Mouse (Mus musculus) ovary, postnatal 14 days (tissue): ENCODE measurements around the gene Cmip.

Experiments
- DNase-seq: peaks from one replicate; pipeline ENCODE4 v3.0.0; 2022; ENCODE audit warnings: low spot score

The Cmip gene

DNA sequence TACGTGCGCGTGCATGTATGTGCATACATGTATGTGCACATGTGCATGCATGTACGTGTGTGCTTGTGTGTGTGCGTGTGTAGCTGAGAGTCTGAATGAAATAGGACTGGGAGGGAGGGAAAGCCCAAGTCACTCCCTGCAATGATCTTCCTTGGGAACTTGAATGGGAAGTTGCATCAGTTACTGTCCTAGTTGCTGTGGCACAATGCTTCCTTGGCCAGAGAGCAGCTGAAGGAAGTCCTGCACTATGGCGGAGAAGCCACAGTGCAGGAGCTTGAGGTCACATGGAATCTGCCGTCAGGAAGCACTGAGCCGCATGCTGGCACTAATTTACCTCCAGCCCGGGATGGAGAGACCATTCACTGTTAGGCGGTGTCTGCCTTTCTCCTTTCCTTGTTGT is 37.9 kb downstream of the Cmip start:
- no peak for DNase-seq

DNA sequence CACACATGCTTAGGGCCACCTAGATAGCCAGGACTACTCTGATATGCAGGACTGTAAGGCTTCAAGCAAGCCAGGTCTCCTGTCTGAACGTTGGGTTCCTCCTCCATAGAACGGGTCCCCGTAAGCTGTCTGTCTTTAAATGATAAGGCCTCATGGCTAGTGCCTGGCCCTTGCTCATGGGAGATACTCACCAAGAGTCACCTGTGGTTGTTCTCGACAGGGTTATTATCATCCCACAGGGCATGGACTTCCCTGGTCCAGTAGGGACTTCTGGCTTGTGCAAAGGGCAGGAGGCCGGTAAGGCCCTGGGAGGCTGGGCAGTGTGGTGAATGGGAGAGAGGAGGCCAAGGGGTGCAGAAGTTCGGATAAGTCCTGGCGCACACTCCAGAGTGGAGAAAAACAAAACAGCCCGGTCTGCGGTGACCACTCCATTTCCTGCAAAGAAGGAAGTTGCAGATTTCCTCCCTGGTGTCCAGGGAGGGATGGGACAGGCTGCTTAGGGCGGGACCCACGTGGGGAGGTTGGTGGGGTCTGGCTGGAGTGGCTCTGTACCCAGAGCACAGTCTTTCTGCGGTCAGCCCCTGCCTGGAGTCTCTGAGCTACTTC is 41.2 kb downstream of the Cmip start:
- DNase-seq, result no peak

GRCm38 (mm10) chr8:117299204-117299603 is 42.3 kb downstream of the Cmip start:
- DNase-seq, result no peak

GRCm38 (mm10) chr8:117300188-117300587 is 43.3 kb downstream of the Cmip start:
- no peak for DNase-seq

DNA sequence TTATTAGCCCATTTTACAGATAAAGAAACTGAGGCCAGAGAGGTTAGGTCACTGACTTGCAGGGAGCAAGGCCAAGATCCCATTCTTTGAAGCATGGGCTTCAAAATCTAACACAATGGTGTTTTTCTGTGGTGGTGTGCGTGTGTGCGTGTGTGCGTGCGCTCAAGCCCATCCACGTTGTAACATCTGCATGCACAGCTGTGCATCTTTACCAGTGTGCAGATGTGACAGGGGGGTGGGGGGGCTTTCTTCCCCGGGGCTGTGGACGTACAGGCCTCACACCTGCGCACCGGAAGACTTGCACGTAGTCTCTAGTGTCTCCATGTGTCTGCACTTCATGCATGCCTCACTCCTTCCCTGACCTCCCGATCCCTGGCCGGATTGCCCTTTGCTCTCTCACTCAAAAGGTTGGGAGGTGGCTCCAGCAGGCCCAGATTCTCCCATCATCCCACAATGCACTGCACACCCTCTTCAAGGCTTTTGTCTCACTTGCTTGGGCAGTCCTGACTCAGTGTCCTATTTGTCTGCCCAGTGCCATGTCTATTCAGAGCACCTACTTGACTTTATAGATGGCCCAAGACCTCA is 44.7 kb downstream of the Cmip start:
- DNase-seq, result no peak

- DNase-seq, result no peak
These were observed 45.2 kb downstream of the Cmip start for GRCm38 (mm10) chr8:117302072-117302471.

DNA sequence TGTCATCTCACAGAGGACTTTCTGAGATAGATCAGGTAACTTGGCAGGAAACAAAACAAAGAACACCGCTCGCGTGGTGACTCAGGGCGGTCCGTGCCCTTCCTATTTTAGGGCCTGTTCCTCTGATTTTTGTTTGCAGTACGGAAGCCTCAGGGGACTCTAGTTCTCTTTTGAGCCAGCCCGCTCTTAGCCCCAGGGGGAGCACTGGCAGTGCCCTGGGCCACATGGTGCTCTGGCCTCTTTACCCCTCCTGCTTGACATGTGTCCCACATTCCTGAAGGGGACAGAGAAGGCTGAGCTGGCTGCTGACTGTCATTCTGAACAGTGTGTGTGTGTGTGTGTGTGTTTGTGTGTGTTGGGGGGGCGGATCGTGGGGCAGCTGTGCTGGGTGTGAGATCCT is 46.8 kb downstream of the Cmip start:
- no peak for DNase-seq

DNA sequence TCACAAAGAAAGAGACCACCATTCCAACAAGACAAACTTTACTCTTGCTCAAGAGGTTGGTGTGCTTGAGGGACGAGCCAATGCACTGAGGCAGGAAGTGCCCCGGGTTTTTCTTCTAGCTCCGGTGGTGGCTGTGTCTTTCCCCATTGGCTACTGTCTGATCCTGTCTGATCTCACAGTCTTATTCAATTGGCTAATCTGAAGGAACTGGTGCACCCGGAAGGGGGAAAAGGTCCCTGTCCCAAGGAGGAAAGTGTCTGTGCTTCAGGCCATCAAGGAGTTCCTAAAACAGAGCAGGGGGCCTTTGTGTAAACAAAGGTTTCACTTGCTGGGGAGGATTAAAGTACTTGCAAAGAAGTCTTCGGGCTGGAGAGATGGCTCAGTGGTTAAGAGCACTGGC is 48.5 kb downstream of the Cmip start:
- DNase-seq, result no peak

DNA sequence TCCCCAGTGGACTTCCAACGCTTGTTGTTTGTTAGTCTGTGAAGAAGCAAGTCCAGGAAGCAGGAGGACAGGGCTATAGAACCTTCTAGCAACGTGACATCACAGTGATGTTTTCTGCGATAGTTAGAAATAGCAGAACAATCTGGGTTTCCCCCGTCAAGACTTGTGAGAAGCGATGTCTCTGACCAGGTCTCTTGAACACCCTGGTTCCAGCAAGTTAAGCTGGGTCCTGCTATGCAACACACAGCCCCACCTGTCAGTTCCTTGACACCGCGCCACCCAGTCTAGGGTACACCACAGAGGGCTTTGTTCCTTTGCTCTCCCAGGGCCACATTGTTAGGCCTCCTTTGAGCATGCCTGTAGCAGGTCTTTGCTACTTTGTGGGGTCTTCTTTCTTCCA is 49.9 kb downstream of the Cmip start:
- no peak for DNase-seq

GRCm38 (mm10) chr8:117307221-117307620 is 50.4 kb downstream of the Cmip start:
- no peak for DNase-seq

DNA sequence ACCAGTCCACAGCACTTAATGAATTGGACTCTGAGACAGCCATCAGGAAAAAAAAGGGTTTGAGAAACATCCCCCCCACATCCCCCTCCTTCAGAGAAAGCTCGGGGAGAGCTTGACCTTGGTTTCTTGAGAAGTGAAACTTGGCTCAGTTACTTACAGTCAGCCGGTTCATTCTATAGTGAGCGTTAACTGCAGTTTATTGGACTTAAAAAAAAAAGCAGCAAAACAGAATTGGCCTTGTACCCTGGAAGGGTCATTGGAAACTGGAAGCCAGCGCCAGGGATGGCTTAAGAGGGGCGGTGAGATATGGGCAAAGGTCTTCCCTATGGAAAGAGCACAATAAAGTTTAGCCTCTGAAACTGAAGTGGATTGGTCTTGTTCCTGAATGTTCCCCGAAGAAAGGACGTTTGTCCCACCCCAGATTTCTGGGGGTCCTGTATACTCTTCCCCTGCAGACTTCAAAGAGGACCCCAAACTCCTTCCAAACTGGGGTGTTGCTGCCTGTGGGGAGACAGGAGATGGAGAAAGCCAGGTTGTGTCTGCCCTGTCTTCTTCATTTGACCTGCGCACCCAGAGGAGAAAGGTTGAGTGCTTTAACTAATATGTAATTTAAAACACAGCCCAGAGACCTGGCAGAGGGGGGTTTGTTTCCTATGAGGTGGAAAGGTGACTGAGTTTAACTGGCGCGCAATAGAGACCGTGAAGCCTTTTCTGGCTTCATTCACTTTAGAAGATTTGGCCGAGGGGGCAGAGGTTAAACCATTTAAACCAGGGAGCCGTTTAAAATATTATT is 51.6 kb downstream of the Cmip start:
- DNase-seq, result no peak

- DNase-seq, result no peak
These were observed 52.9 kb downstream of the Cmip start for GRCm38 (mm10) chr8:117309653-117310274.

DNA sequence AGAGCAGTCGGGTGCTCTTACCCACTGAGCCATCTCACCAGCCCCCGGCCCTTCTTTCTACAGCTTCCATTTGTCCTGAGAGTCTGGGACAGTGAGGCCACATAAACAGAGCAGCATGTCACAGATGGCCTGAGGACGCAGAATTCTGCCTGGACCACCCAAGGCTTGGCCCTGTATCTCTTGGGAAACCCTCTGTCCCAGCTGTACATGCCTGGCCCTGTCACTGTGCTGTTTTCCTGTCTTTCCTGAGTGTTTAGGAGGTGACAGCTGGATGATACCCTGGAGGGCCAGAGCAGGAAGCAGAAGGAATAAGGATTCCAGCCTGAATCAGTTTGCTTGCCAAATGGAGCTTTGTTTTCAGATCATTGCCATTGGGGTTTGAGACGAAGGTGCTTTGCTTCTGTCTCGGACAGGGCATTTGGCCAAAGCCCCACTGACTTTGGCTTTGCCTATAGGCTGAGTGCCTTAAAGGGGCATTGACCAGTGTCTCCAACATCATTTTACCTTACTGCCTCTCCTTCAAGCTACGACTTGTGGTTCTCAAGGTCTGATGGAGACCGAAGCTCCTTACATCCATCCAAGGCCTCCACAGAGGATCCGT is 54.2 kb downstream of the Cmip start:
- no peak for DNase-seq

DNA sequence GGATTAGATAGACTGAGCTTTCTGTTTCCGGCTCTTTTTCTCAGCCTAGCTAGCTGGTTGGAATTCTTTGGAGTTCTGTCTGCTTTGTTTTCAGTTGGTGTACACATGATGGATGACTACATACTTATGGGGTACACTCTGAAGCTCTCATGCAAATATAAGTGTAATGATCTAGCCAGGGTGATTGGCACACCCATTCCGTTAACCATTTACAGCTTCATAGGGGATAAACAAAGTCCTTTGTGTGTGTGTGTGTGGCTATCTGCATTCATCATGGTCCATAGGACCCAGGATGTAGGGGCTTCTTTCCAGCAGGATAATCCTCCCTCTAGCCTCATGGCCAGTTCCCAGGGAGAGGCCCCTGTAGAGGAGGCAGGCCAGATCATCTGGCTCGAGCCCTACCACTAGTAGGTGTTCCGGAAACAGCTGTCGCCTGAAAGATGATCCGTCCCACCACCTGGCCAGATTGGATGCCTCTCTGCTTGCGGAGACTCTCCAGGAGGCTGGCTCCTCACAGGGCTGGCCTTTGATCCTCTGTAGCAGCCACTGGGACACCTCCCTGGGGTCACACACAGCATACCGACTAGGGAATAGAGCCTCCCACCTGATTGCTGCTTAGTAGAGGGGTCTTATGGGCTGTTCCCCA is 57.6 kb downstream of the Cmip start:
- DNase-seq, result no peak

- no peak for DNase-seq
These were observed 58.9 kb downstream of the Cmip start for GRCm38 (mm10) chr8:117315727-117316126.

- DNase-seq, result no peak
These were observed 60.6 kb downstream of the Cmip start for GRCm38 (mm10) chr8:117317478-117317877.

- no peak for DNase-seq
These were observed 62.3 kb downstream of the Cmip start for GRCm38 (mm10) chr8:117318911-117319826.

DNA sequence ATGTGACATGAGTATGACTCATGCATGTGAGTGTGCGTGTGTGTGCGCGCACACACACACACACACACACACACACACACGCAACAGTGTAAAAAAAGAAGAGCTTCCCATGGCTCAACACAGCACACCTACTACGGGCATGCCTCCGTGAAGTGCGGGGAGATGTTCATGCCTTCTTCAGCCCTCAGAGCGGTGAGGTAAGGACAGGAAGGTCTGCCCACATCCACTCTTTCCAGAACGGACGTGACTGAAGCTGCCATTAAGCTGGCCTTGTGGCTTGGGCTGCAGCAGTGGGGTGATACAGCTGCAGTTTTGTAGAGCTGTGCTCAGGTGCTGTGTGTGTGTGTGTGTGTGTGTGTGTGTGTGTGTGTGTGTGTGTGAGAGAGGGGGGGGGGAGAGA is 63.8 kb downstream of the Cmip start:
- no peak for DNase-seq

GRCm38 (mm10) chr8:117321232-117321631 is 64.4 kb downstream of the Cmip start:
- DNase-seq, result no peak

DNA sequence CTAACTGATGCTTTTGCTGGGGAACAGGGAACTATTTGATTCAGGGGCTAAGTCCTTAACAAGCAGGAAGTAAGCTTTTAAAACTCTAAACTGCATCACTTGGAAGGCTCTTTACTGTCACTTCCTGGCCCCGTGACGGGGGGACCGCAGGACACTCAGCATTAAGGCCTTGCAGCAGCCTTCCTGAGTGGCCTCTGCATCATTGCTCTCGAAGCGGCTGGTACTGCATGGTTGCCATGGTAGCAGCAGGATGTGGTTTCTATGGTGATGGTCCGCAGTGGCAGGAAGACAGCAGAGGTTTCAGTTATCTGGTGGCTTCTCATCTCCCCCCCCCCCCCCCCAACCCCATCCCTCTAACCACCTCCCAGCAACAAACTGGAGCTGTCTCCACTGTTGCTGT is 65.2 kb downstream of the Cmip start:
- no peak for DNase-seq

GRCm38 (mm10) chr8:117322715-117323310 is 65.9 kb downstream of the Cmip start:
- DNase-seq, result no peak
